Mouse (Mus musculus): ENCODE results near the gene Gm5129. TPM values are rescaled to one million over a fixed set of nuclear protein-coding genes. Genes with fewer than 3 reads are reported as not detected.

The Gm5129 gene
- polyA plus RNA-seq (2012; rRNA removed): not detected in 2 replicates

GRCm38 (mm10) chr5:29735557-29736061, at the start of gene Gm5129, which contains the start of gene Dnajb6:
Gene Gm5129, minus strand, starts transcription at chr5:29735936.
Gene Dnajb6, plus strand, starts transcription at chr5:29735688.

Other genes with a start within 250 kb of the Gm5129 start
- 44.2 and 46.0 TPM in 2 replicates for gene Ube3c, start 166.7 kb downstream of the Gm5129 start, polyA plus RNA-seq (2012; rRNA removed)
- 226 and 238 TPM in 2 replicates for gene Dnajb6, start 248 bp downstream of the Gm5129 start, polyA plus RNA-seq (2012; rRNA removed)